ENCODE assay signal across 7 mouse cellular contexts in genomic region chr11:65806321-65806904, GRCm38 (mm10). TPM values are rescaled to one million over a fixed set of nuclear protein-coding genes. Genes with fewer than 3 reads are reported as not detected.
DNase-seq lines count a peak whose midpoint lies in the region; ATAC-seq lines count a peak whose summit lies in the region.

No protein-coding gene starts in this region.

- H3K4me3 ChIP-seq in macrophage (ENCODE audit: inconsistent target): peak overlapping the region; percentile 65
- H3K4me3 ChIP-seq in stomach, embryonic 14.5 days (ENCODE audit: low read depth, low read length): peak overlapping the region; percentile 58

- no peak overlapping the region; the same call in 1 of the 2 replicates for H3K9ac ChIP-seq in stomach, embryonic 14.5 days (replicated peaks; ENCODE audit: low read depth, low read length)

- ATAC-seq in CD4-positive, CD25-positive, alpha-beta regulatory T cell, adult 4 months: peak; percentile 62
- peak; percentile 66 for ATAC-seq in common myeloid progenitor, adult 5-6 weeks (replicated peaks; ENCODE audit: low read depth, poor library complexity, severe bottlenecking)
- ATAC-seq in granulocyte monocyte progenitor cell, adult 5-6 weeks (replicated peaks; ENCODE audit: poor library complexity, severe bottlenecking): peak; percentile 78
- ATAC-seq in stomach, embryonic 14.5 days (ENCODE audit: insufficient number of reproducible peaks, insufficient read depth, low FRiP score, low read depth): no peak; the same call in 1 of the 2 replicates

- no peaks in the 10 kb centered on the region for H3K27me3 ChIP-seq in stomach, embryonic 14.5 days (ENCODE audit: control insufficient read depth, insufficient read depth, low read length)

- H3K27ac ChIP-seq in macrophage: peak overlapping the region; percentile 33
- H3K27ac ChIP-seq in stomach, embryonic 14.5 days (ENCODE audit: low read length): no peak overlapping the region; the same call in 1 of the 2 replicates

- WGBS in macrophage (ENCODE audit: missing documents): 3% methylated on average over 20 of the region's 20 CpGs
- 1% methylated on average over 20 of the region's 20 CpGs for WGBS in stomach, embryonic 14.5 days

- peak; percentile 81 for DNase-seq in 3T3-L1 (ENCODE audit: low read depth, low spot score)
- DNase-seq in kidney, postnatal 25 days: peak; percentile 35 to 49

- no peaks in the 10 kb centered on the region; the same call in 1 of the 2 replicates for H3K4me1 ChIP-seq in stomach, embryonic 14.5 days (ENCODE audit: control insufficient read depth, insufficient read depth, low read length)

- H3K36me3 ChIP-seq in macrophage (ENCODE audit: inconsistent target): no peaks in the 10 kb centered on the region
- no peaks in the 10 kb centered on the region for H3K36me3 ChIP-seq in stomach, embryonic 14.5 days (ENCODE audit: control insufficient read depth, insufficient read depth, low read length)

- no peaks in the 10 kb centered on the region for H3K9me3 ChIP-seq in stomach, embryonic 14.5 days (ENCODE audit: control insufficient read depth, low read depth, low read length)

- H3K79me2 ChIP-seq in macrophage (ENCODE audit: inconsistent target): peaks cover 42% of the 10 kb centered on the region

- peak overlapping the region; percentile 75 for H3K4me2 ChIP-seq in stomach, embryonic 14.5 days (replicated peaks; ENCODE audit: low read depth, low read length)

RNA-seq across cellular contexts. Expression of gene Zkscan6, which starts 0.6 kb away (rescaled TPM):
- 10 to 100 TPM; 11.7 to 21.5 TPM for polyA plus RNA-seq in CD4-positive, CD25-positive, alpha-beta regulatory T cell, adult 4 months (2017; shearing (Covaris generic))
- total RNA-seq in common myeloid progenitor, adult 5-6 weeks (2017): 16.8 and 17.8 TPM in 2 replicates
- total RNA-seq in granulocyte monocyte progenitor cell, adult 5-6 weeks (2014; fragmentation: Nextera tagmentation): 10.7 and 11.4 TPM in 2 replicates
- 11.4 and 20.8 TPM in 2 replicates for total RNA-seq in granulocyte monocyte progenitor cell, adult 5-6 weeks (2017)
- total RNA-seq in macrophage (2018; cell fraction: chromatin; rRNA removed): 10 to 100 TPM; 10.7 to 27.4 (median 19.6) TPM
- 10 to 100 TPM in 6 of 26 experiments, 1 to 10 TPM in 20; 6.2 to 13.7 (median 9.1) TPM for total RNA-seq in macrophage (2018; cell fraction: cytosol; rRNA removed)
- 10 to 100 TPM; 10.3 to 25.5 (median 14.4) TPM for total RNA-seq in macrophage (2018; cell fraction: nucleus; rRNA removed)
- polyA plus RNA-seq in macrophage (2018): 6.8 to 9.3 TPM (median 7.4 TPM) in 3 replicates
- polyA plus RNA-seq in stomach, embryonic 14.5 days (2014; fragmentation: Nextera tagmentation; extraction: Ambion mirVana): 14.4 and 15.3 TPM in 2 replicates

RNA-seq across cellular contexts. Expression of gene Map2k4, which starts 18.3 kb away (rescaled TPM):
- polyA plus RNA-seq in CD4-positive, CD25-positive, alpha-beta regulatory T cell, adult 4 months (2017; shearing (Covaris generic)): 10 to 100 TPM; 17.4 to 19.3 TPM
- 33.9 and 37.9 TPM in 2 replicates for total RNA-seq in common myeloid progenitor, adult 5-6 weeks (2017)
- total RNA-seq in granulocyte monocyte progenitor cell, adult 5-6 weeks (2014; fragmentation: Nextera tagmentation): 44.3 and 50.8 TPM in 2 replicates
- total RNA-seq in granulocyte monocyte progenitor cell, adult 5-6 weeks (2017): 31.2 and 31.4 TPM in 2 replicates
- total RNA-seq in macrophage (2018; cell fraction: chromatin; rRNA removed): 100 to 1,000 TPM in 4 of 26 experiments, 10 to 100 TPM in 22; 45.8 to 304 (median 66.5) TPM
- total RNA-seq in macrophage (2018; cell fraction: cytosol; rRNA removed): 10 to 100 TPM; 32.6 to 77.4 (median 35.8) TPM
- total RNA-seq in macrophage (2018; cell fraction: nucleus; rRNA removed): 100 to 1,000 TPM in 2 of 26 experiments, 10 to 100 TPM in 24; 30.1 to 264 (median 41.0) TPM
- polyA plus RNA-seq in macrophage (2018): 25.0 to 36.5 TPM (median 33.6 TPM) in 3 replicates
- polyA plus RNA-seq in stomach, embryonic 14.5 days (2014; fragmentation: Nextera tagmentation; extraction: Ambion mirVana): 77.7 and 77.9 TPM in 2 replicates
